16 mouse cellular contexts compared by ENCODE assay signal in genomic region chr11:50628915-50629314, GRCm38 (mm10). TPM values are rescaled to one million over a fixed set of nuclear protein-coding genes. Genes with fewer than 3 reads are reported as not detected.
A peak's percentile ranks its signal among the peaks of the same experiment; 100 is the strongest.
DNase-seq lines count a peak whose midpoint lies in the region; ATAC-seq lines count a peak whose summit lies in the region.
"Had no signal": no experiment of that assay in that cellular context is flagged by ENCODE, and none has a peak within 500 bp of the region (broad histone marks: within the 10 kb centered on the region; RNA-seq: fewer than 3 reads in every experiment).

No protein-coding gene starts in this region.

- H3K4me3 ChIP-seq in midbrain, embryonic 12.5 days: no peak overlapping the region
- no peak overlapping the region for H3K4me3 ChIP-seq in midbrain, embryonic 13.5 days (replicated peaks)
- no peak overlapping the region for H3K4me3 ChIP-seq in forebrain, embryonic 13.5 days
- H3K4me3 ChIP-seq in hindbrain, embryonic 16.5 days (ENCODE audit: low read length): no peak overlapping the region
- H3K4me3 ChIP-seq: heart, embryonic 10.5 days; kidney, embryonic 15.5 days; liver, embryonic 13.5 days; myocyte had no signal

- no peaks in the 10 kb centered on the region for H3K27me3 ChIP-seq in midbrain, embryonic 12.5 days
- no peaks in the 10 kb centered on the region for H3K27me3 ChIP-seq in midbrain, embryonic 13.5 days
- H3K27me3 ChIP-seq in forebrain, embryonic 13.5 days: no peaks in the 10 kb centered on the region
- H3K27me3 ChIP-seq in hindbrain, embryonic 16.5 days (replicated peaks; ENCODE audit: control insufficient read depth, insufficient read depth, low read length): no peaks in the 10 kb centered on the region; the same call in 1 of the 2 replicates
- H3K27me3 ChIP-seq: kidney, embryonic 15.5 days; liver, embryonic 13.5 days had no signal

- H3K4me2 ChIP-seq in midbrain, embryonic 12.5 days (replicated peaks): no peak overlapping the region
- H3K4me2 ChIP-seq in midbrain, embryonic 13.5 days (replicated peaks): no peak overlapping the region
- H3K4me2 ChIP-seq in forebrain, embryonic 13.5 days: no peak overlapping the region
- H3K4me2 ChIP-seq in hindbrain, embryonic 16.5 days (ENCODE audit: low read length): no peak overlapping the region
- H3K4me2 ChIP-seq: kidney, embryonic 15.5 days; liver, embryonic 13.5 days had no signal

- no peaks in the 10 kb centered on the region for H3K36me3 ChIP-seq in midbrain, embryonic 12.5 days
- H3K36me3 ChIP-seq in midbrain, embryonic 13.5 days: no peaks in the 10 kb centered on the region
- no peaks in the 10 kb centered on the region for H3K36me3 ChIP-seq in forebrain, embryonic 13.5 days (ENCODE audit: poor library complexity, severe bottlenecking)
- no peaks in the 10 kb centered on the region for H3K36me3 ChIP-seq in hindbrain, embryonic 16.5 days (ENCODE audit: control insufficient read depth, insufficient read depth, low read length)
- H3K36me3 ChIP-seq: heart, embryonic 10.5 days; kidney, embryonic 15.5 days; liver, embryonic 13.5 days had no signal

- no peak overlapping the region for H3K9ac ChIP-seq in midbrain, embryonic 12.5 days (replicated peaks)
- no peak overlapping the region for H3K9ac ChIP-seq in midbrain, embryonic 13.5 days (replicated peaks)
- no peak overlapping the region for H3K9ac ChIP-seq in forebrain, embryonic 13.5 days
- no peak overlapping the region for H3K9ac ChIP-seq in hindbrain, embryonic 16.5 days (ENCODE audit: low read depth, low read length)
- H3K9ac ChIP-seq: kidney, embryonic 15.5 days; liver, embryonic 13.5 days had no signal

- no peaks in the 10 kb centered on the region for H3K9me3 ChIP-seq in midbrain, embryonic 12.5 days
- no peaks in the 10 kb centered on the region for H3K9me3 ChIP-seq in midbrain, embryonic 13.5 days
- no peaks in the 10 kb centered on the region for H3K9me3 ChIP-seq in forebrain, embryonic 13.5 days (replicated peaks)
- H3K9me3 ChIP-seq in hindbrain, embryonic 16.5 days (ENCODE audit: control insufficient read depth, low read length): no peaks in the 10 kb centered on the region
- H3K9me3 ChIP-seq: heart, embryonic 10.5 days; kidney, embryonic 15.5 days; liver, embryonic 13.5 days had no signal

- peak; percentile 52 for DNase-seq in retina, postnatal 1 day
- DNase-seq in thymus, postnatal 10 days (ENCODE audit: low spot score in 2 of 2): no peak
- DNase-seq in layer of hippocampus, adult 9-10 months (ENCODE audit: low spot score): no peak
- DNase-seq: heart, postnatal 10 days; liver, embryonic 13.5 days; thymus, postnatal 14 days had no signal

- H3K4me1 ChIP-seq in midbrain, embryonic 12.5 days: peaks cover 9% of the 10 kb centered on the region; the same call in 1 of the 2 replicates
- H3K4me1 ChIP-seq in midbrain, embryonic 13.5 days (replicated peaks): no peaks in the 10 kb centered on the region
- H3K4me1 ChIP-seq in forebrain, embryonic 13.5 days: peaks cover 32% of the 10 kb centered on the region
- peaks cover 7% of the 10 kb centered on the region; the same call in 1 of the 2 replicates for H3K4me1 ChIP-seq in hindbrain, embryonic 16.5 days (ENCODE audit: control insufficient read depth, insufficient read depth, low read depth, low read length)
- H3K4me1 ChIP-seq: liver, embryonic 13.5 days had no signal

- 43% methylated on average over 3 of the region's 3 CpGs for WGBS in midbrain, embryonic 12.5 days
- 44% methylated on average over 3 of the region's 3 CpGs for WGBS in midbrain, embryonic 13.5 days
- WGBS in forebrain, embryonic 13.5 days: 21% methylated on average over 3 of the region's 3 CpGs
- 27% methylated on average over 3 of the region's 3 CpGs for WGBS in hindbrain, embryonic 16.5 days

- ATAC-seq in midbrain, embryonic 12.5 days (ENCODE audit: low FRiP score, low read depth): peak; percentile 52; the same call in 1 of the 2 replicates
- no peak for ATAC-seq in midbrain, embryonic 13.5 days
- ATAC-seq in forebrain, embryonic 13.5 days: peak; percentile 68
- ATAC-seq in hindbrain, embryonic 16.5 days: peak; percentile 46; the same call in 1 of the 2 replicates
- ATAC-seq: inflammation-experienced regulatory T-cells, adult 6 months; lung, postnatal 0 days had no signal

- H3K27ac ChIP-seq in midbrain, embryonic 12.5 days (replicated peaks): no peak overlapping the region
- H3K27ac ChIP-seq in midbrain, embryonic 13.5 days: no peak overlapping the region
- H3K27ac ChIP-seq in forebrain, embryonic 13.5 days: peak overlapping the region; percentile 58
- peak overlapping the region; percentile 52; the same call in 1 of the 2 replicates for H3K27ac ChIP-seq in hindbrain, embryonic 16.5 days (ENCODE audit: low read depth, low read length)
- H3K27ac ChIP-seq: heart, embryonic 10.5 days; kidney, embryonic 15.5 days; liver, embryonic 13.5 days; stomach, postnatal 0 days had no signal

RNA-seq across cellular contexts. Expression of gene Adamts2, which starts 27.0 kb away (rescaled TPM):
- polyA plus RNA-seq in midbrain, embryonic 12.5 days (2016; fragmentation: Nextera tagmentation; extraction: Ambion mirVana): 2.4 and 2.7 TPM in 2 replicates
- polyA plus RNA-seq in midbrain, embryonic 13.5 days (2015; fragmentation: Nextera tagmentation; extraction: Ambion mirVana): 1.6 and 1.9 TPM in 2 replicates
- polyA plus RNA-seq in forebrain, embryonic 13.5 days (2015; fragmentation: Nextera tagmentation; extraction: Ambion mirVana): 0.65 and 0.96 TPM in 2 replicates
- polyA plus RNA-seq in hindbrain, embryonic 16.5 days (2015; fragmentation: Nextera tagmentation; extraction: Ambion mirVana): 4.7 and 5.3 TPM in 2 replicates
- polyA plus RNA-seq: inflammation-experienced regulatory T-cells, adult 6 months had no signal

Comparison
In these comparisons a context has a peak if more than half of its experiments do, and no peak if none do; other contexts are left out.
1. H3K27ac ChIP-seq: peak in forebrain, embryonic 13.5 days (single experiment) and hindbrain, embryonic 16.5 days (single experiment); none in midbrain, embryonic 12.5 days (single experiment) and midbrain, embryonic 13.5 days (single experiment).